Mouse (Mus musculus) lung, adult 2 months (tissue): Measurements from ENCODE around the gene Dera. TPM values are rescaled to one million over a fixed set of nuclear protein-coding genes. Genes with fewer than 3 reads are reported as not detected.

ENCODE experiments used
- DNase-seq: peaks from one replicate; pipeline ENCODE4 v3.0.0; 2022
- H3K4me1 ChIP-seq: fragments of 200-500 bp; 2 replicates; pipeline ENCODE4 v1.6.1; 2011; ENCODE audit warnings: low read length; ENCODE audit not compliant: control insufficient read depth, insufficient read depth
- H3K4me3 ChIP-seq: fragments of 200-500 bp; replicated peaks from 2 replicates; pipeline ENCODE3; 2011; ENCODE audit warnings: low read depth, mild to moderate bottlenecking, control low read depth, low read length; ENCODE audit errors: extremely low read depth
- CTCF ChIP-seq: fragments of 200-500 bp; IDR thresholded peaks from 2 replicates; pipeline ENCODE4 v1.5.1; 2011; ENCODE audit warnings: mild to moderate bottlenecking, low read length, control low read depth; ENCODE audit not compliant: insufficient read depth
- POLR2A ChIP-seq: fragments of 200-500 bp; IDR thresholded peaks from 2 replicates; pipeline ENCODE4 v1.6.1; 2011; ENCODE audit warnings: low read depth, mild to moderate bottlenecking, control low read depth, low read length, borderline replicate concordance; ENCODE audit errors: extremely low read depth
- WGBS: fragments of 180-500 bp; shearing (Covaris S2); methylation state at CpG from one replicate; pipeline ENCODE4 v1.1.7; 2018; 5-methylcytosine and 5-hydroxymethylcytosine counted together
- polyA plus RNA-seq: library from polyadenylated mRNA; depleted of rRNA; stranded (reverse); fragments of >200 nt; gene quantifications from 2 replicates; pipeline ENCODE4 v1.2.3, GENCODE M21; 2012

Dera gene
- polyA plus RNA-seq, 1 experiment = 6.9 TPM

DNA sequence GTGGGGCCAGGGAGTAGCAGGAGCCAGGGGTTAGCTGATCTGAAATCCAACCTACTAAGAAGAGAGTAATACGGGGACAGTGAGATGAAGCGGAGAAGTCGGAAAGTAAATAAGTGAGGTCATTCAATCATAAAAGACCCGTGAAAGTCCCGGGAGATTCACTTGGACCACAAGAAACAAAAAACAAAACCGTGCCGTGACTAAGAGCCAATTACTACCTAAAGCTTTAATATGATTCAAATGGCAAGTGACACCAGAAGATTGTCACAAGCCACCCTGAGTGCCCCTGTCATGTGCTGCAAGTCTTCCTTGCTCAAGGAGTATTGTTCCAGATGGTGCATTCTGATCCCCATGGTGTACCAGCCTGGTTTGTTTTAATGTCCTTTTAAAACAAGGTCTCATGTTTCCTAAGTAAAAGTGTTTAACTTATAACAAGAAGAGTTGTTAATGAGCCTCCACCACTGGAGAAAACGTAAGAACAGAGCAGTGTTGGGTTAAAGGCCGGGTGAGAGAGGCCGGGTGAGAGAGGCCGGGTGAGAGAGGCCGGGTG, 49.2 kb downstream of the Dera start:
- no peak for TF ChIP-seq POLR2A
- TF ChIP-seq CTCF = no peak
- H3K4me1 ChIP-seq = no peaks in the 10 kb centered on the region
- 86% methylated on average over 12 of the region's 12 CpGs for WGBS
- no peak overlapping the region for H3K4me3 ChIP-seq
- DNase-seq = no peak

DNA sequence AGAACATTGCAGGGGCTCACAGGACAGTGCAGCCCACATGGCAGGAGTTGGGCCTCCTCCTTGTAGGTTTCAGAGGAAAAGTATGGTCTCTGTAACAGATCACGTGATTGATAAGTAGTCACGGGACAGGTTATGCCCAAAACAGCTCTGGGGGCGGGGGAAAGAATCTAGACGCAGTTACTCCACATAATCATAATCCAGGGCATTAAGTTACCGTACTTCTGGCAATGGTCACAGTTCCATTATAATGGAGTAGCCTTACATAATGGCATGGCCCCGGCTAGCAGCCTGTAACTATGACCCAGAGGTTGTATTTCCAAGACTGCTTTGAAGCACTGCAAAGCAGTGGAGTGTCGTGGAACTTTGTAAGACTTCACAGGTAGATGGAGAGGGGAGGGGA, 49.8 kb downstream of the Dera start:
- Histone ChIP-seq H3K4me1 (no peaks in the 10 kb centered on the region), H3K4me3 (no peak overlapping the region)
- no peak for DNase-seq
- WGBS = 85% methylated on average over 7 of the region's 7 CpGs
- TF ChIP-seq CTCF = no peak
- TF ChIP-seq POLR2A = no peak

DNA sequence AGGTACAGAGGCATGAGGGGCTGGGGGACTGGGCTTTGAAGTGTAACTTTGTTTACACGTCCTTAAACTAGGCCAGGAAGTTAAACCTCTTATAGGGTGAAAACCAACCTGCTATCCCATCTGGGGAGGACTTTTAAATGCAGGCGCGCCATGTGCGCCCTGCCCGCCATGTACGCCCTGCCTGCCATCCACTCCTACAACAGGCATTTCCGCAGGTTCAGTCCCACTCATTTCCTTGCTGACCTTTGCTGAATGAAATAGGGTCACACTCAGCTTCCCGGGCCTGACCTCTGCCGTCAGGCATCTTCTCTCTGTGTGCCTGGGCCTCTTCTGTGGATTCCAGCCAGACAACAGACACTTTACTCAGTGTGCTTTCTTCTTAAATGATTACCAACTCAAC, 50.3 kb downstream of the Dera start:
- no peak for DNase-seq
- no peak overlapping the region for H3K4me3 ChIP-seq
- WGBS = 62% methylated on average over 9 of the region's 9 CpGs
- TF ChIP-seq CTCF (no peak), POLR2A (no peak)
- no peaks in the 10 kb centered on the region for H3K4me1 ChIP-seq

- 89% methylated on average over 3 of the region's 3 CpGs for WGBS
- no peak for TF ChIP-seq CTCF
- TF ChIP-seq POLR2A = no peak
- Histone ChIP-seq H3K4me3 (no peak overlapping the region), H3K4me1 (no peaks in the 10 kb centered on the region)
- DNase-seq = no peak
These were observed 52.0 kb downstream of the Dera start for GRCm38 (mm10) chr6:137806342-137806741.

GRCm38 (mm10) chr6:137806806-137807205, 52.5 kb downstream of the Dera start:
- no peaks in the 10 kb centered on the region for H3K4me1 ChIP-seq
- TF ChIP-seq POLR2A (no peak), CTCF (no peak)
- DNase-seq = no peak
- H3K4me3 ChIP-seq = no peak overlapping the region
- WGBS = 88% methylated on average over 8 of the region's 8 CpGs

DNA sequence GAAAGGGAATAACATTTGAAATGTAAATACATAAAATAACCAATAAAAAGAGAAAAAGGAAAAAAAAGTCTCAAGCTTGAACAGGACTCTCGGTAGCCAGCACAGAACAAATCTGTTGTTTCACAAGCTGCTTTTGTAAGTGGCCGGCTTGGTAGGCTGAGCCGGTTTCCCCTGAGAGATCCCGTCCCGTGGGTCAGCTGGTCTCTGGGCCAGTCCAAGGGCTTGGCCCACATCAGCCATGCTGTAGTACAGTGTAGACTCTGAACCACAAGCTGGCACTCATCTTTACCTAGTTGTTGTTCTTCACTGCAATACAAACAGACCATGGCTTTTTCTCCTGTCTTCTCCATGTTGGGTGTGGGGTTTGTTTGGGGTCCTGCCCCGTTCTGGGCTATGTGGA, 53.0 kb downstream of the Dera start:
- Histone ChIP-seq H3K4me1 (no peaks in the 10 kb centered on the region), H3K4me3 (no peak overlapping the region)
- TF ChIP-seq CTCF = no peak
- no peak for TF ChIP-seq POLR2A
- 84% methylated on average over 6 of the region's 6 CpGs for WGBS
- no peak for DNase-seq

DNA sequence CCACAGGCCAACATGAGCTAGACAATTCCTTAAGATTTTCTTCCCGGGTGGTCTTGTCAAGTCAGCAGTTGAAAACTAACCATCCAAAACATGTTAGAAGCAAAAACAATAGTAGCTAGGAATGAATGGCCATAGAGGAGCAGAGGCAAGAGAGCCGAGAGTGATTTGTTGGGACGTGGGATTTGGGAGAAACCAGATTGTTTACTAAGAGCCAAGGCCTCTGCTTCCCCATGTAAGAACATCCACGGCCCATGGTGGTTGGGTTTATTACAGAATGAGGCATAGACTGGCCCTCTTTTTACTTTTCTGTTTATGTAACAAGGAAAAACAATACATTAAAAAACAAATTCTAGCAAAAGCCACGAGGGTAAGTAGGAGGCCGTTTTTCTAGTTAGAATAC, 54.4 kb downstream of the Dera start:
- Histone ChIP-seq H3K4me3 (no peak overlapping the region), H3K4me1 (no peaks in the 10 kb centered on the region)
- TF ChIP-seq POLR2A = no peak
- TF ChIP-seq CTCF = no peak
- no peak for DNase-seq
- WGBS = 91% methylated on average over 6 of the region's 6 CpGs

GRCm38 (mm10) chr6:137810136-137810535, 55.8 kb downstream of the Dera start:
- TF ChIP-seq POLR2A (no peak), CTCF (no peak)
- DNase-seq = no peak
- WGBS = 63% methylated on average over 5 of the region's 5 CpGs
- H3K4me3 ChIP-seq = no peak overlapping the region
- no peaks in the 10 kb centered on the region for H3K4me1 ChIP-seq

- WGBS = 95% methylated on average over 1 of the region's 1 CpGs
- H3K4me1 ChIP-seq = no peaks in the 10 kb centered on the region
- DNase-seq = no peak
- H3K4me3 ChIP-seq = no peak overlapping the region
- TF ChIP-seq POLR2A = no peak
- no peak for TF ChIP-seq CTCF
These were observed 59.7 kb downstream of the Dera start for GRCm38 (mm10) chr6:137814006-137814405.

GRCm38 (mm10) chr6:137816508-137816907, 62.2 kb downstream of the Dera start:
- Histone ChIP-seq H3K4me3 (no peak overlapping the region), H3K4me1 (no peaks in the 10 kb centered on the region)
- 84% methylated on average over 9 of the region's 9 CpGs for WGBS
- TF ChIP-seq POLR2A = no peak
- no peak for TF ChIP-seq CTCF
- no peak for DNase-seq
